ENCODE assay signal across 14 mouse cellular contexts in genomic region chr9:65106821-65107220, GRCm38 (mm10).
"Had no signal": no experiment of that assay in that cellular context is flagged by ENCODE, and none has a peak within 500 bp of the region (broad histone marks: within the 10 kb centered on the region; RNA-seq: fewer than 3 reads in every experiment).

No protein-coding gene starts in this region.

- H3K27me3 ChIP-seq: limb, embryonic 15.5 days had no signal

- H3K4me3 ChIP-seq: limb, embryonic 15.5 days; liver, embryonic 12.5 days; midbrain, embryonic 10.5 days; neural tube, embryonic 12.5 days had no signal

- H3K4me2 ChIP-seq: limb, embryonic 15.5 days; liver, embryonic 12.5 days; lung, embryonic 14.5 days; neural tube, embryonic 12.5 days had no signal

- H3K9me3 ChIP-seq: limb, embryonic 15.5 days; liver, embryonic 12.5 days; midbrain, embryonic 10.5 days; neural tube, embryonic 12.5 days had no signal

- ATAC-seq: liver, embryonic 12.5 days had no signal

- H3K9ac ChIP-seq: limb, embryonic 15.5 days; liver, embryonic 12.5 days; lung, embryonic 14.5 days; neural tube, embryonic 12.5 days had no signal

- H3K36me3 ChIP-seq: limb, embryonic 15.5 days; liver, embryonic 12.5 days; midbrain, embryonic 10.5 days; neural tube, embryonic 12.5 days had no signal

- H3K27ac ChIP-seq: kidney, postnatal 0 days; limb, embryonic 15.5 days; liver, embryonic 12.5 days; midbrain, embryonic 10.5 days; neural tube, embryonic 12.5 days had no signal

- DNase-seq: kidney, postnatal 36 days; layer of hippocampus, adult 9-11 months; layer of hippocampus, postnatal 36 days; lung, embryonic 14.5 days; lung, postnatal 10 days; lung, postnatal 4 days; midbrain, embryonic 14.5 days; thymus, adult 18-20 months; thymus, postnatal 14 days had no signal
